Mouse (Mus musculus): ENCODE results near the gene Snai1.

Gene Snai1

DNA sequence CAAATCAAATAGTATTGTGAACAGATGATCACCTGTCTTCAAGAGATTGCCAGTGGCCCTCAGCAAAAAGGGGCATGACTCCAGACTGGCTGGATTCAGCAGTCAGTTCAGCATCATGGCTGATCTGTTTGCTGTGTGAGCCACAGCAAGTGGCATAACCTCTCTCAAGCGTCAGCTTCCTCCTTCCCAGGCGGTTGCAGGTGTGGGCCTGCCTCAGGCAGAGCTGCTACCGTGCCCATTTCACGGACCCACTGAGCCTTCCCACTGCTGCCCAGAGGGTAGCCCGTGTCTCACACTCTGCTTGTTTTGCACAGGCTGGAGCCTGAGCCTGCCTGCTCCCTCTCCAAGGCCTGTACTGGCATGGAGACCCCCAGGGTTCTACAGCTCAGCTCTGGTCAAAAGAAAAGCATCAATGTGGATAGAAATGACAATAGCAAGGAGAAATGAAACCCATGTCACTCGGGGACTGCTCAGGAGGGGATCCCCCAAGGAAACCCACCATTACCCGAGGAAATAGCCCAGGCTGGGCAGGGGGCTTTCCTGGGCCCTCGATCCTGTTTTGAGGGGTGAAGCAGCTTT is 13.4 kb downstream of the Snai1 start:
- no peak for DNase-seq (ENCODE audit: low read depth)

- no peak for DNase-seq (ENCODE audit: low read depth)
Observed at GRCm38 (mm10) chr2:167552292-167552691, 14.3 kb downstream of the Snai1 start.

DNA sequence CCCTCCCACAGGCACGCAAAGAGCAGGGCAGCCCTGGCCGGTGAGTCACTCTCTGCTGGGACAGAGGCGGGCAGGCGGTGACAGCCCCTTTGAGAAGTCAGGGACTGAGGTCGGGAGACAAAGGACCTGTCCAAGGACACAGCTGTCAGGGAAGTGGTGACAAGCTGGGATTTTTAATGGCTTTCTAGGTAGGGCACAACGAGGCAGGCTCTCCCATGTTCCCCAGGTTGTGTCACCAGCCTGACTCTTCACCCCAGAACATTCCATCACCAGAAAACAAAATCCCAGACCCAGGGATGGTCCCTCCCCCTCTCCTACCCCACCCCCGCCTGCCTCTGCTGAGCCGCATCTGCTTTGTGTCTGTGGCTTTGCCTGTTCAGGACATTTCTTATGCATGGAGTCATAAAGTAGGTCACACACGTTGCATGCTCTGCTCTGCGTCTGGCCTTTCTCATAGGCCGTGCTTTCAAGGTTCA is 15.0 kb downstream of the Snai1 start:
- DNase-seq (ENCODE audit: low read depth): no peak

DNA sequence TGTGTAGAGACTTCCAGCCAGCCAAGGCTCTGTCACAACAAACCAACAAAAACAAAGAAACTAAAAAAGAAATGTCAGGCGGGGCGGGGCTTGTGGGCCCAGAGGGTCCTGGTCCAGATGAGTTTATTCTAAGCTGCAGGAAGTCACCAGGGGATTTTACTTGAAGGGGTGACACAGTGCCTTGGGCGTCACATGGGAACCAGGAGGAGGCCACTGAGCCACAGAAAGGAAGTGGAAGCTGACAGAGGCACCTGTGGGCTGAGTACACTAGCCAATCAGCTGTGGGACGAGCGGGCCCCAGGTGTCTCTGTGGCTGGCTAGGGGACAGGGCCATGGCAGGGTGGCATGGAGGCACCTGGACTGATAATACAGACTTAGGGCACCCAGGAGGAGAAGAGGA is 17.8 kb downstream of the Snai1 start:
- no peak for DNase-seq (ENCODE audit: low read depth)

GRCm38 (mm10) chr2:167559413-167559812 is 21.4 kb downstream of the Snai1 start:
- no peak for DNase-seq (ENCODE audit: low read depth)

GRCm38 (mm10) chr2:167562101-167562500 is 24.1 kb downstream of the Snai1 start:
- DNase-seq (ENCODE audit: low read depth): no peak

GRCm38 (mm10) chr2:167563035-167563434 is 25.0 kb downstream of the Snai1 start:
- DNase-seq (ENCODE audit: low read depth): no peak

- DNase-seq (ENCODE audit: low read depth): no peak
Observed at GRCm38 (mm10) chr2:167563703-167564102, 25.7 kb downstream of the Snai1 start.

- DNase-seq (ENCODE audit: low read depth): no peak
Observed at GRCm38 (mm10) chr2:167564551-167565311, 26.7 kb downstream of the Snai1 start.

DNA sequence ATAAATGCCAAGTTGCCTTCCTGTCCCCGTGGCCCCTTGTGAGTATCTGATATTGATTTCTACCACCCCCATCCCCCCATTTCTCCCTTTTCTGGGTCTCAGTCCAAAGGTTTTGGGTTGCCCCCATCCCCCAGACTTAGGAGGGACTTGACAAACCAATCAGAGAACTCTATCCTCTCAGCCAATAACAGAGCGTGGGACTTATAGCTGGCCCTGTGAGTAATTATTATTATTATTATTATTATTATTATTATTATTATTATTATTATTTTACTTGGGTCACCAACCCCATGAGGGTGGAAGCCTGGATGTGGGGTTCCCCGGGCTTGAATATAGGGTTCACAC is 27.3 kb downstream of the Snai1 start:
- DNase-seq (ENCODE audit: low read depth): no peak

GRCm38 (mm10) chr2:167565682-167566081 is 27.7 kb downstream of the Snai1 start:
- no peak for DNase-seq (ENCODE audit: low read depth)

GRCm38 (mm10) chr2:167568112-167568511 is 30.1 kb downstream of the Snai1 start:
- DNase-seq (ENCODE audit: low read depth): no peak

GRCm38 (mm10) chr2:167569934-167570651 is 32.1 kb downstream of the Snai1 start:
- no peak for DNase-seq (ENCODE audit: low read depth)

GRCm38 (mm10) chr2:167570815-167571214 is 32.8 kb downstream of the Snai1 start:
- no peak for DNase-seq (ENCODE audit: low read depth)

GRCm38 (mm10) chr2:167571442-167572220 is 33.6 kb downstream of the Snai1 start:
- DNase-seq (ENCODE audit: low read depth): no peak

DNA sequence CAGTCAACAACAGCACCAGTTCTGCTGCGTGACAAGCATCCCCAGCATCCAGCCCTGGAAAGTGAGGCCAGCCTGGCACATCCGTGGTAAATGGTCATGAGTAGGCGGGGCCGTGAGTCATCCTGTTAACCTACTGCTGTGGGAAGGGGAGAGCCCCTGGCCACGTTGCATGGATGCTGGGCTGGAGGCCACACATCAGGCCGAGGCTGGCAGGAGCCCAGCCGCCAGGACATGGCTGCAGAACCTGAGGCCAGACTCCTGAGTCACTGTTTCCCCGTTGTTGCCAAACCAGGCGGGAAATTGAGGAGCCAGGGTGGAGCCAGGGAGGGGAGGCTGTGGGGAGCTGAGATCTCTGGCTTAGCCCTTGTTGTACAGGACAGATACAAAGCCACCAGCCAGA is 36.8 kb downstream of the Snai1 start:
- no peak for DNase-seq (ENCODE audit: low read depth)

DNA sequence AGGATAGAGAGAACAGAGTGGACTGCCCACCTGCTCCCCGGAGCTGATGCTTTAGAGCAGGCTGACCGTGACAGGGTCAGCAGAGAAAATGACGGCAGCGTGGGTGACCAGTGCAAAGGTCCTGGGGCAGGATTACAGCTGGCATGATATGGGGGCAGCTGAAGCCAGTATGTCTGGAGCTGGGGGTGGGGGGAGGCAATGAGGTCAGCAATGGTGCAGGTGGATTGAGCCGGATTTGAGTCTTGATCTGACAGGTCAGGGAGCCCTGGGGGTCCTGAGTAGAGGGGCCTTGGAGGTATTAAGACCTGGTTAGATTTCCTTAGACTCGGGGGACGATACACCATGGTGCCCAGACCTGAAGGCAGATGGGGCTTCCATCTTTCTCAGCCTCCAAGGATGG is 37.6 kb downstream of the Snai1 start:
- DNase-seq (ENCODE audit: low read depth): no peak

GRCm38 (mm10) chr2:167576121-167576620 is 38.2 kb downstream of the Snai1 start:
- no peak for DNase-seq (ENCODE audit: low read depth)

GRCm38 (mm10) chr2:167577186-167577785 is 39.3 kb downstream of the Snai1 start:
- no peak for DNase-seq (ENCODE audit: low read depth)

- DNase-seq (ENCODE audit: low read depth): no peak
Observed at GRCm38 (mm10) chr2:167578521-167578920, 40.5 kb downstream of the Snai1 start.

GRCm38 (mm10) chr2:167583161-167583952 is 45.4 kb downstream of the Snai1 start:
- DNase-seq (ENCODE audit: low read depth): no peak
